Mouse (Mus musculus): ENCODE results near the gene Aox3. TPM values are rescaled to one million over a fixed set of nuclear protein-coding genes. Genes with fewer than 3 reads are reported as not detected.
A peak's percentile ranks its signal among the peaks of the same experiment; 100 is the strongest.

Gene Aox3
- total RNA-seq (2022) = 1 to 10 TPM; 1.5 to 3.1 (median 2.2) TPM

DNA sequence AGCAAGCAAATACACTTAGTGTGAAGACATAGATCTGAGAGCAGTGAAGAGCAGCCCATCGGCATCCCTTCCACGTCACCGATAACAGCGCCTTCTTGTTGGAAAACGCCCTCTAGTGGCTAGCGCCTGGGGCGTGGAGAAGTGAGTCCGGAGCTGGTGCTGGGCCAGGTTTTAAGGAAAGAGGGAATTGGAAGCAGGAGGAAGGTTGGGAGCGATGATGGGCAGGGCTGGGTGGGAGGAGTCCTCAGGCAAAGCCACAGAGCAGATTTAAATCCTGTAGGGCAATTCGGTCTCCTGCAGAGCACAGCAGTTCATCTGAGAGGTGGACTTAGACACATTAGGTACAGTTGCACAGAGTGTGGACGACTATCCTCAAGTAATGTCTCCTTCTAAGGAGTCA is at the start of gene Aox3:
TSS of gene Aox3 (plus strand) at position 251 of the 400 bp plus-strand sequence.
- DNase-seq (ENCODE audit: low spot score) = peak; percentile 56

DNA sequence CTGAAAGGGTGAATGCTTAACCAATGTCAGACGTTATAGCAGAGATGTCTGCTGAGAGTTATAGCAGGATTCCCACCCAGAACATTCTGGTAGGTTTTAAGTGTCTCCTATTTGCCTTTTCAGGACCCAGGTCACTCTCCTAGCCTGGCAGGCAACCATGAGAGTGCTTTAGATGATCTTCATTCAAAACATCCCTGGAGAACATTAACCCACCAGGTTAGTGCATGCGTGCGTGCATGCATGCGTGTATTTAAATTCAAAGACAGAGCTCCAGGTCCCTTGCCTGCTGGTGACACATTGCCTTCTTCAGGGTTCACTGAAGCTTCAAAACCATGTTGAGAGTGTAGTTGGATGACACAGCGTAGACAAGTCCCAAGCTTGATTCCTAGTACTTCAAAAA is 47.8 kb upstream of the Aox3 start:
- no peak for DNase-seq (ENCODE audit: low spot score)

DNA sequence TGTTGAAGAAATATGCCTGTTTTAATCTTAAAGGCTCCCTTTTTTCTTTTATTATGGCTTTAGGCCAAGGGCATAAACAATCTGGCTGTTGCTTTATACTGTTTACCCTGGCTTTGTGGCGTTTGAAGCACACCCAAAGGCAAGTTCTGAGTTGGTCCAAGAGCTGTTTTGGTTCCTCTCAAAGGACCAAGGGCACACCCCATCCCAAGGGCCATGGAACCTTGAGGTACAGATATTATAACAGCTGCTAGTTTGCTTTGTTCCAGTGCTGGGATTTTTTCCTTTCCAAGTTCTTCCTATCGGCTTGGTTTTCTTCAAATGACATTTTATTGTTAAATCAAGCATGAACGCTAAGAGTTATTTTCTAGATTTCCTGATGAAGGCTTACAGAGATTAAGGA is 47.3 kb upstream of the Aox3 start:
- peak; percentile 58 for DNase-seq (ENCODE audit: low spot score)

DNA sequence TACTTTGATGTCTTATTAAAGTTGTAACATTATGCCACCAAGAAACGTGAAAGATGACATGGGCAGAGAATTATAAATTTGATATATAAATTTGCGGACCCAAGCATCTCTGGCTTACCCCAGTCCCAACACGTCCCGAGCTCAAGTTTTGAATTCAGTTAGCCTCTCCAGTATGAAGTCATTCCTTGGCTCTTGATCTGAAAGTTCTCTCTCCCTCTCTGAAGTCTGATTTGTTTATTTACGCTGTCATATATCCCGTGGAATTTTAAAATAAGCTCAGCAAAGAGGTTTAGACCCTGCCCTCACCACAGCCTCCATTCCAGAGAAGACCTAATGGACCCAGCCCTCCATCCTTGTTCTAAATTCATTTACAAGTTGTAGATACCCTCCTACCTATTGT is 43.7 kb upstream of the Aox3 start:
- DNase-seq (ENCODE audit: low spot score) = no peak

DNA sequence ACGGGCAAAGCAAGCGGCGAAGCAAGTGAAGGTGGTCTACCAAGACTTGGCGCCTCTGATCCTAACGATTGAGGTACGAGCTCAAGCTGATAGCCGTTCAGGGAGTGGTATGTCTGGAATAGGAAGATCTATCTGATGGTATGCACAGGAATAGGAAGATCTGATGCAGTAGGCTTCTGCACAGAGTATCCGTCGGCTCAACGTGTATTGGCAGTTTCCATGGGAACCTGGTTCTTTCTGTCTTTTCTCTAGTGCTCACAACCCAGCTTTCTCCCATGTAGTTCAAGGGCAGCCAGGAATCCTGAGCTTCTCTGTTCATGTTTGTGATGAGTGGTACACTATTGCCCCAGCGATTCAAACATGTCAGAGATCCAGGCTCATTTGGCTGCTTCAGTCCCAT is 42.8 kb upstream of the Aox3 start:
- no peak for DNase-seq (ENCODE audit: low spot score)

DNA sequence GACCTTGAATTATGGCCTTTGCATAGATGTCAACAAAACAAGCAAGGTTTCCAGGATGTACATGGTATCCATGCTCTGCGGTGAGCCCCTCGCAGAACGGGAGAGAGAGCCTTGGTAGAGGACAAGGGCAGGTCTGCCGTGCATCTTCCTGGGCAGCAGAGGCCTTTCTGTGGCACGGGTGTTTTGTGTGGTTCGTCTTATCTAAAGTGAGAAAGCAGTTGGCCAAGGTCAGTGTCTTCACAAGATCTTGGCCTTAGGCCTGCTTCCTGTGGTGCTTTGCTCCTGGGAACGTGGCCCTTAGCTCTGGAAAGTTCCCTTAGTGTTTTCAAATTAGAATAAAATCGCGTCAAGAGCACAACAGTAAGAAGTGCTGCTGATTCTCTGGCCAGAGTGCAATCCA is 41.9 kb upstream of the Aox3 start:
- no peak for DNase-seq (ENCODE audit: low spot score)

DNA sequence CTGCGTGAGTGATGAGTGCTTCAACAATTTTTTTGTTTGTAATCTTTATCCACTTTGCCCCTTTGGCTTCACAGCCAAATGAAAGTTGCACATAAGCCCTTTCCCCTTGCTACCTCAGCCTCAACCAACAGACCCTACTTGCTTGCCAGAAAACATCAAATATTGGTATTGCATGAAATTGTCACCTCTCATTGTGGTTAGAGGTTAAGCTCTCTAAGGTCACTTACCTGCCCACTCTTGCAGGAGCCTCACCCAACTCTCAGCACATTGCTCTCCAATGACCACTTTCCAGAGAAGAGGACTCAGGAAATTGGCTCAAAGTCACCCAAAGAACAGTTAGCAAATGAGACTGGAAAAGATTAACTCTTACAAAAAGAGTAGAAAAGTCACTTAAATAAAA is 41.4 kb upstream of the Aox3 start:
- DNase-seq (ENCODE audit: low spot score) = no peak

DNA sequence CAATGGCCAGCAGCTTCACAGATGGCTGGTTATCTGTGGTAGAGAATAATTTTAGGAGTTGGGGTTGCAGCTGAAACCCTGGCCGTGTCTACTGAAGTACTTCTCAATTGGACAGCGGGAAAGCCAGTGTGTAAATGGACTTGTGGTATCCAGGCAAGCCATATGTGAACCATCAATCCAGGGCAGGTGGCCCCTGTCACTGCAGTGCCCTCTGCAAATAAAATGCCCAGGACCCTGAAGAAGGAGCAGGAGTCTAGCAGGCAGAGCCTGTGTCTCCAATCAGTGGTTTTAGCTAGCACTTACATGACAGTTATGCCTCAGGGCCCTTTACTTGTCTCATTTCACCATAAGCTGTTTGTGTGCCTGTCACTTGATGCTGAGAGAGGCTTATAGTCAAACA is 40.5 kb upstream of the Aox3 start:
- no peak for DNase-seq (ENCODE audit: low spot score)

DNA sequence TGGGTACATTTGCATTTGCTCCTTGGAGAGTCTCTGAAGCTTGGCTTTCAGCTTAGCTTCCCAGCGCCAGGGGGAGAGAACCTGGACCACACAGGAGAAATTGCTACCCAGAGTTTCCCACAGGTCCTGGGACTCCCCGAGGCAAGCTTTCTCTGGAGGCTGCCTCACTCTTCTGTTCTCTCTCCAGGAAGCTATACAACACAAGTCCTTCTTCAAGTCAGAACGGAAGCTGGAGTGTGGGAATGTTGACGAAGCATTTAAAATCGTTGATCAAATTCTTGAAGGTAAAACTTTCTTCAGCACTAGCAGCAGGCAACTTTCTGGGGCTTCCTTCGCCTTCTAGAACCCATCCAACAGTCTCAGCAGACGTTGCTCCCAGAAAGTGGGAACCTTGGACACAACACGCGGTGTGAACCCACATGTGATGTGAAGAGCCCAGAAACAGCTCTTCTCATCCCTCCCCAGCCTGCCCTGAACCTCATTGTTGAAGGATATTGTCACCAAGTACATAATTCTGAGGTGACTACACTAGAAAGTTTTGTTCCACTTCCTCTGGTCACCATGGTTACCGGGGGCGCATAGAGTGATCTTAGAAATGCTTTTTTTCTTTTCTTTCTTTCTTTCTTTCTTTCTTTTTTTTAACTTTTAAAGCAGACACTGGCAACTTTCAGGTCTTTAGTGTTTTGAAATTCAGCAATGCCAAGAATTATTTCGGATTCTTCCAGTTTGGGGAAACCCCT is 39.8 kb upstream of the Aox3 start:
- DNase-seq (ENCODE audit: low spot score) = no peak

DNA sequence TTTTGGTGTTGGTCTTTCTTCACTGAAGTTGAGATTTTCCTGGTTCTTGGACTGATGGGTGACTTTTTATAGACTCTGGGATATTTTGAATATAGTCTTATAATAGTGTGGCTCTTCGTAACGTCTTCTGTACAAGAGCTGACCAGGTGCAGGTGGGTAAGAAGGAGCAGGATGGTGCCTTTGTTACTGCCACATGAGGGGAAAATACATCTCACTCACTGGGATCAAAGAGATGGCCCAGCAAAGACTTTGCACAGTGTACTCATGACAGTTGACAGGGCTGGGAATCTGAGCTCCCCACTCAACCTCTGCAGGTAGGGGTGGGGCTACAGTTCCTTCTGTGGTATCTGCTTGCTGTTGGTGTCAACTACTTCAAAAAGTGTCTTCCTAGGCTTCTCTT is 38.7 kb upstream of the Aox3 start:
- no peak for DNase-seq (ENCODE audit: low spot score)

DNA sequence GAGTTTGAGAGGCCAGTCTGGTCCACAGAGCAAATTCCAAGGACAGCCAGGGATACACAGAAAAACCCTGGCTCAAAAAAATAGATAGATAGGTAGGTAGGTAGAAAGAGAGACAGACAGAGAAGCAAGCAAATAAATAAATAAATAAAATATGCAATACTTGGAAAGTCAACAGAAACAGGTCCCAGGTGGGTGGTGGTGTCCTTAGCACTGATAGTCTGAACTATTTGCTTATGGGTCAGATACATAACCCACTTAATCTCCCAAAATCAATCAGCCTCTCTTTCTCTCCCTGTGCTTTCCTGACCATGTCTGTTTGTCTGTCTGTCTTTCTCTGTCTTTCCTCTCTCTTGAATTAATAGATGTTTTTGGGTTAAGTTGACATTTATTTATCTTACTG is 35.0 kb upstream of the Aox3 start:
- no peak for DNase-seq (ENCODE audit: low spot score)

DNA sequence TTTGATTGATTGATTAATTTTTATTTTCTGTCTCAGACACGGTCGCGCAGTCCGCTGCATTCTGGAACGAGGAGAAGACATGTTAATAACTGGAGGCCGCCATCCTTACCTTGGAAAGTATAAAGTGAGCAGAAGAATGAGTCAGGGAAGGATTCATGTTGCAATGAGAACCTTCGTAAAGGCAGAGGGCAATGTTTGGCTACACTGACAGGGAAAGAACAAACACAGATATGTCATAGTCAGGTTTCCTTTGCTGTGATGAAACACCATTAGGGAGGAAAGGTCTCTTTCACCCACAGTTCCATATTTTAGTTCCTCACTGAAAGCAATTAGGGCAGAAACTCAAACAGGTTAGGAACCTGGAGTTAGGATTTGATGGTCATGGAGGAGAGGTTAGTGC is 34.5 kb upstream of the Aox3 start:
- no peak for DNase-seq (ENCODE audit: low spot score)

DNA sequence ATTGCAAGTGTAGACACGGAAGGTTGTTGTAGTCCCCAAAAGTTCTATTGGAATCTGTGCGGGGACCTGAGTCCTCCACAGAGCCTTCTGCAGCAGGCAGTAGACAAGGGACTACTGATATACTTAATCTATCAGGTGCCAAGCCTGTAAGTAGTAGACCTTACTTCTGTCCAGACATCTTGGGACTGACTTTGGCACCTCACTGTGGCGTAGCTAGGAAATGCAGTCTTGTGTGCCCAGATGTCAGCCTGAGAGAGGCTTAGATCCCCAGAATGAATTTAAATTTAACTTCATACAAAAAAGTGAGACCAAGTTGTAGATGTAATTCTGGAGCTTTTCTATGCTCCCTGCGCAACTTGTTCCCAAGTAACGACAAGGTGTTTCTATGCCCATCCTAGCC is 33.2 kb upstream of the Aox3 start:
- DNase-seq (ENCODE audit: low spot score) = no peak

DNA sequence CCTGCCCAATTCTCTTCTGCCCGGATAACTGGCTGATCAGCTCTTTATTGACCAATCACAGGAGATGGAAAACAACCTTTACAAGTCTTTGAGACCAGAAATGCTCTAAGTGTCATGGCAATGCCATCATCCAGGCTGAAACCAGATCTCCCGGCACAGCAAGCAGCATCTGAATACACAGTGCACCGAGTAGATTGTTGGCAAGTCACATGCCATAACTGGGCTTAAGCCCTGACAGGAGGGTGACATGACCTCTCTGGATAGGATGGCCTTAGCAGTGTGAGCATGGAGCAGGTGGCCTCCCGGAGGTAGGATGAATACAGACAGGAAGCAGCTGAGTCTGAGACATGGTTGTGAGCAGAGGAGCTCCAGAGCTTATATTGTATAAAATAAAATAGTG is 32.5 kb upstream of the Aox3 start:
- DNase-seq (ENCODE audit: low spot score) = no peak

DNA sequence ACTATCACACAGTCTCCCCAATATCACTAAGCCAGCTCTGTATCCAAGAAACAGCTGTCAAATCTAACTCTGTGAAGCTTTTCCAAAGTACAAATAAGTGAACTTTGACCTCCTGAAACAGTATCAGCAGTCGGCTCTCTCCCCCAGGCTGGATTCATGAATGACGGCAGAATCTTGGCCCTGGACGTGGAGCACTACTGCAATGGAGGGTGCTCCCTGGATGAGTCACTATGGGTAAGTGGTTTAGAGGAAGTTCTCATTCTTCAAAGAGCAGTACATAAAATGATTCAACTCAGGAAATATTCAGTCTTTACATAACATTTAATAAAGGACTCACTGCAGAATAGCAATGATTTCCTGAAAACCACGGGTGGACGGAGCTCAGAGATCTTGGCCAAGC is 31.6 kb upstream of the Aox3 start:
- DNase-seq (ENCODE audit: low spot score) = no peak

DNA sequence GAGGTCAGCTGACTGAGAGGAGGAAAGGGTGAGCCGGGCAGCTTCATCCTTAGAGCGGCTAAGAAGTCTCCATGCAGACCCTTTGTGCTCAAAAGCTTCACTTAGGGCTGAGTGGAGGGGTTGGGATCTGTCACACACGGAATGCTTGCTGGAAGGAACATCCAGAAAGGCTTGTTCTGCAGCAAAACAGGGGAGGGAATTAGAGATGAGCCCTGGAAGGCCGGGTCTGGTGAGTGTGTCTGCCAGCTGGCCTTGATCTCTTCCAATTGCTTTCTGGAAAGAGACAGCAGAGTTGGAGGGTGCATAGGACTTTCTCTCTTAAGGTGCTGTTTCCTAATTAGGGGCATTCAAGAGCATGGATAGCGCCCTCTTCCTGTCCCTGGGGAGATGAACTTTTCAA is 23.6 kb upstream of the Aox3 start:
- DNase-seq (ENCODE audit: low spot score) = no peak

DNA sequence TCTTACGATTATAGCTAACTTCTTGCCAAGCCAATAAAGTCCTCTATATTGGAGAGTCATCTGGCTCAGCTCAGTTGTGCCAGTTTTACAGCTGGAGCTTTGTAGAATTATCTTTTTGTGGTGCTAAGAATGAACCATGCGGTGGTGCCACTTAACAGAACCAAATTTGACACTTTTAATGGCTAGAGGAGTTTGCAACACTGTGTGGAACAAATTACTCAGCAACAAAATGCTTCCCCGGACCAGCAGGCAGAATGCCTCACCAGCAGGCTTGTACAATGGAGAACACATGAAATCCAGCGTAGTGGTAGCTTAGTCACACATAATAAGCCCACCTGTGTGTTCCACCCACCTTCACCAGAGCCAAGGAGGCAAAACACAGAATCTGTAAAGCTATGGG is 22.7 kb upstream of the Aox3 start:
- DNase-seq (ENCODE audit: low spot score) = no peak

DNA sequence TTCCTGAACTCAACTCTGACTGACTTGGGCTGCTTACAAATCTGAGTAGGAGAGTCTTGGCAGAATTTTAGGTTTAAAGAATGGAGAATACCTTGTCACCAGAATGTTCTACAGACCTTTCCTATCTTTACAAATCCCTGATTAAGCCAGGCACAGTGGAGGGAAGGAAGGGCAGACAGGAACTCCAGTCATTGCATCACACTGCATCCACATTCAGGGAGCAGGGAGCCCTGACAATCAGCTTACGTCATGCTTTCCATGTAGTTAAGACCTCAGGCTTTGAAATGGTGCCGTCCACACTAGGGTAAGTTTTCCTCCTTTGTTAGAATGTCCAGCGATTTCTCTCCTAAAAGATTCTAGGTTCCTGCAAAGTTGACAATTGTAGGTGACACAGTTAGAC is 21.7 kb upstream of the Aox3 start:
- DNase-seq (ENCODE audit: low spot score) = no peak

DNA sequence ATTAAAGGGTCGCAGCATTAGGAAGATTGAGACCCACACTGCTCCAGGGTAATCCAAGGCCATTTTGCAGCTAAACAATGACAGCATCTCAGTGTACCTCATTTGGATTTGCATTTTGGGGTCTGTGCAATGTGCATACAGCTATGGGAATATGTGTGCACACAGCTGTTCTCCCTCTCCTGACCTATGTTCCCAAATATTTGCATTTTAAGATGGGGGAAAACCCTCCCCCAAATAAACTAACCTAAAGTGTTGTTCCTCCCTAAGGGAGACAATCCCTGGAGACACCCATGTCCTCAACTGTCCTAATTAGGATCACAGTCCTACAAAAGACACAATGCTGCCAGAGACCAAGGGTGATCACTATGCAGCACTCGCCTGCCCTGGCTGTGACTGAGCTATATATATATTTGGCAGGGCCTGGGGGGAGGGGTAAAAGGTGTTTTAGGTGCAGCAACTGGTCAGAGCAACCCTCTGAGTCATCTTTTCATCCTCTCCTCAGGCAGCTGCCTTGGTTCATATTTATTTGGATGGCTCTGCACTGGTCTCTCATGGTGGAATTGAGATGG is 20.9 kb upstream of the Aox3 start:
- no peak for DNase-seq (ENCODE audit: low spot score)

DNA sequence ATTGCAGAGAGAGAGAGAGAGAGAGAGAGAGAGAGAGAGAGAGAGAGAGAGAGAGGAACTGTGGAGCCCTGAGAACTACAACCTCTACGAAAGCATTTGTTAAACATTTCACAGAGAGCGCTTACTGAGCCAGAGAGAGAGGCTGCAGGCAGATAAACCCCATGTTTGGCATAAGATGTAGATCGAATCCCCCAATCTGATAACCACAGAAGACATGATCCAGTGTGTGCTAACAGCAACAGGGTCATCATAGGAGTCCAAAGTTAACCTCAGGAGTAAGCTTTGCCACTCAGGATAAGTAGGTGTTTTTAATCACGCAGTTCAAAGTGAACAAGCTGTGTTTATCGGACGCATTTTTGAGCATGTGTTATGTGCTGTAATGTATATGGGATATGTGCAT is 15.6 kb upstream of the Aox3 start:
- no peak for DNase-seq (ENCODE audit: low spot score)

DNA sequence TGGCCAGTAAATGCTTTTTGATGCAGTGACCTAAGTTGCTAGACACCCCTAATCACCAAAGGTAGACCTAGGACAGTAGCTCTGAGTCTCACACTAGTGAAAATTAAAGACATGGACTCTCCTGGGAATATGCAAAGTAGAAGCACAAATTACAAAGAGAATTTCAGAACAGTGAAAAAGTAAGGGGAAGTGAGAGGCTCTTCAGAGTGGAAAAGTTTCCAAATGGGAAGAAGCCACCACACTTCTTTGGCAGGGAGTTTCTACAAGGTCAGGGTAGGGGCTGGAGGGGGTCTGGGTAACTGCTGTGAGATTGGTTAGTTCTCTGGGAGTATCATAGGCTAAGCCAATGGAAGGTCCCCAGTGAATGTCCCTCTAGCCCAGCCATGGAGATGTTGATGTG is 13.8 kb upstream of the Aox3 start:
- no peak for DNase-seq (ENCODE audit: low spot score)

DNA sequence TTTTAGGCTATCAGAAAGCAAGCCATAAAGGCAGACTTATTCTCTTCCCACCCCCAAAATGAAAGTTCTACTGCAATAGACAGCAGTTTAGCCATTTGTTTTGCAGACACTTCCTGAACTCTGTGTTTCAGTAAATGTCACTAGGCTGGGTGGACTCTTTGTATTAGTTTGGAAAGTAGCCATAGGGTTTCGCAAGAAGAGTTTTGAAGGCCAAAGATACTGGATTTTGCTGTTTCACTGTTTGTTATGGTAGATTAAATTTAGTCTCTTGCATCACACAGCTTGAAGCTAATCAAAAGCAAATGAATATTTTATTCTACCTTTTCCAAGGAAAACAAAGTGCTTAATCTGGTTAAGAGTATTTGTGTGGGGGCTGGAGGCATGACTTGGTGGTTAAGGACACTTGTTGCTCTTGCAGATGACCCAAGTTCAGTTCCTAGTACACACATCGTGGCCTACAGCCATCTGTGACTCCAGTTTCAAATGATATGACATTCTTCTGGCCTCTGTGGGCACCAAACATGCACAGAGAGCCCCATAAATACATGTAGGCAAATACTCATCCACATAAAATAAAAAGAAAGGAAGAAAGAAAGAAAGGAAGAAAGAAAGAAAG is 11.3 kb upstream of the Aox3 start:
- DNase-seq (ENCODE audit: low spot score) = peak; percentile 80

DNA sequence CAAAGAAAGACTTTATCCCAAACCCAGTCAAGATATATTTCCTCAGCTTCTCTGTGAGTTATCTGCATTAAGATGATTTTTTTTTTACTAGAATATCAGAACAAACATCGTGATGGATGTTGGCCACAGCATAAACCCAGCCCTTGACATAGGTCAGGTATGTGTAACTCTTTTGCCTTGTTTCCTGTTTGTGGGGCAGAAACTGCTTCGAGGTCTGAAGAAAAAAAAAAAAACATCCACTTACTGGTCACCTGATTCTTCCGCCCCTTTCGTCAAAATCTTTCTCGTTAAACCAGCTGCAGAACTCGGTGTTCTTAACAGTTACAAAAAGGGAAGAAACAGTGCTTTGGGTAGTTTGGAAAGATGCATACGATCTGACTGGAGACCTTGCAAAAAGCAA is 10.4 kb upstream of the Aox3 start:
- DNase-seq (ENCODE audit: low spot score) = no peak

DNA sequence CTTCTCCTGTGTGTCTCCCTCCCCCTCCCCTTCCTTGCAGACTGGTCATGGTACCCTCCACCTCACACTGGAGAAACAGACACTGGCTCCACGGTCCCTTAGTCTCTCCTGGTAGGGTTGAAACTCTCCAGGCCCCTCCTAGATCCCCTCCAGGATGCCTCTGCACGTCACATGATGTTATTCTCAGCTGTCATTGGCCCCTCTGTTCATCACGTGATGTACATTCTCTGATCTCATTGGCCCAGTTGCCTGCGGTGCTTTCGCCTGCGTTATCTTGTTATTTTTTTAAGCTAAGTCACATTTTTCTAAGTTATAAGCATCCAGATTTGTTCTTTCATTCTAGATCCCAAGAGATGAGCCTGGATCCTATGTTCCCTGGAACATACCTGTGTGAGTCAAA is 7.2 kb upstream of the Aox3 start:
- no peak for DNase-seq (ENCODE audit: low spot score)
